Mouse (Mus musculus): Measurements from ENCODE around the gene Gm21083.
"Not testable (repeated sequence)": the region's sequence is repeated elsewhere in the genome, so short reads cannot be mapped to it uniquely, and the experiment has no call there.

Gene Gm21083

GRCm38 (mm10) chr5:15628136-15628535, 51.0 kb downstream of the Gm21083 start:
- DNase-seq (ENCODE audit: low read depth), result not testable (repeated sequence)

DNA sequence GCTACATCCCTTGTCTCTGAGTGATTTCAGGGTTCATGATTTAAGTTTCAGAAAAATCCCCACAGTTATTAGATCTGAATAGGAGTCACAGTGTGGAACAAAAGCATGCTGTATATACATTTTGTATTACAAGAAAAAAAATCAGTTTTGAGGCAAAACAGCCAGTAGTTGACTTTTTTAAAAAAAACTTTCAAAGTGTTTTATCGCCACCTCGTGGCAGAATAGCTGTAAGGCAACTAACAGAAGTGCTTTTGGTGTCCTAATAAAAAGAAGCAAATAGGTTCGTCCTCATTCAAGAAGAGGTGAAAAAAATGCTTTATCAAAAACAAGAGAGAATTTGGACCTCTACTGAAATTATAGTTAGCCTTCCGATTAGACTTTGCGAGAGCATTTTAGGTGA, 52.9 kb downstream of the Gm21083 start:
- not testable (repeated sequence) for DNase-seq (ENCODE audit: low read depth)

Data from naive thymus-derived CD4-positive, alpha-beta T cell, adult 2 months (primary cell).